Mouse (Mus musculus) midbrain, embryonic 14.5 days (tissue): ENCODE measurements around the gene Itgad. TPM values are rescaled to one million over a fixed set of nuclear protein-coding genes. Genes with fewer than 3 reads are reported as not detected.
A peak's percentile ranks its signal among the peaks of the same experiment; 100 is the strongest.

ENCODE experiments used
- ATAC-seq: fragments of 200-750 bp; cut with Nextera tagmentation; 2 replicates; pipeline ENCODE4 v1.8.0; 2017; ENCODE audit warnings: moderate number of reproducible peaks, moderate library complexity; ENCODE audit not compliant: low FRiP score, low TSS enrichment
- DNase-seq: peaks from one replicate; pipeline ENCODE4 v3.0.0-alpha.2; 2015
- H3K27ac ChIP-seq: fragments of 300-500 bp; sonication (generic); replicated peaks from 2 replicates; pipeline ENCODE4 v1.5.1; 2014; ENCODE audit warnings: mild to moderate bottlenecking, low read depth, low read length, moderate library complexity
- H3K27me3 ChIP-seq: fragments of 300-500 bp; sonication (generic); 2 replicates; pipeline ENCODE4 v1.6.1; 2014; ENCODE audit warnings: low read length, control low read depth, mixed read lengths; ENCODE audit not compliant: control insufficient read depth, insufficient read depth
- H3K36me3 ChIP-seq: fragments of 300-500 bp; sonication (generic); 2 replicates; pipeline ENCODE4 v1.6.1; 2014; ENCODE audit warnings: low read length, control low read depth; ENCODE audit not compliant: control insufficient read depth, insufficient read depth
- H3K4me1 ChIP-seq: fragments of 300-500 bp; sonication (generic); 2 replicates; pipeline ENCODE4 v1.6.1; 2014; ENCODE audit warnings: mild to moderate bottlenecking, antibody characterized with exemption, low read length, control low read depth; ENCODE audit not compliant: control insufficient read depth, insufficient read depth
- H3K4me2 ChIP-seq: fragments of 300-500 bp; sonication (generic); 2 replicates; pipeline ENCODE4 v1.6.1; 2014; ENCODE audit warnings: mild to moderate bottlenecking, low read length, moderate library complexity
- H3K4me3 ChIP-seq: fragments of 300-500 bp; sonication (generic); replicated peaks from 2 replicates; pipeline ENCODE4 v1.5.1; 2014; ENCODE audit warnings: low read depth, low read length
- H3K9ac ChIP-seq: fragments of 300-500 bp; sonication (generic); replicated peaks from 2 replicates; pipeline ENCODE4 v1.6.1; 2014; ENCODE audit warnings: mild to moderate bottlenecking, low read length, moderate library complexity
- H3K9me3 ChIP-seq: fragments of 300-500 bp; sonication (generic); 2 replicates; pipeline ENCODE4 v1.6.1; 2016; ENCODE audit warnings: low read length, control low read depth, mixed read lengths; ENCODE audit not compliant: control insufficient read depth
- WGBS: fragments of 180-500 bp; shearing (Covaris S2); extraction: QIAGEN DNeasy Blood & Tissue Kit; methylation state at CpG from one replicate; pipeline ENCODE4 v1.1.7; 2014; 5-methylcytosine and 5-hydroxymethylcytosine counted together
- polyA plus RNA-seq: library from polyadenylated mRNA; unstranded; fragments of >200 nt; fragmentation: Nextera tagmentation; extraction: Ambion mirVana; gene quantifications from 2 replicates; pipeline ENCODE4 v1.2.1, GENCODE M21; 2014

The Itgad gene
- polyA plus RNA-seq, 1 experiment from 2014 or later = not detected

- no peak overlapping the region for H3K4me2 ChIP-seq
- H3K27ac ChIP-seq = no peak overlapping the region
- no peaks in the 10 kb centered on the region; the same call in 1 of the 2 replicates for H3K36me3 ChIP-seq
- H3K27me3 ChIP-seq = no peaks in the 10 kb centered on the region
- peaks cover 12% of the 10 kb centered on the region for H3K4me1 ChIP-seq
- H3K9ac ChIP-seq = no peak overlapping the region
- H3K9me3 ChIP-seq = no peaks in the 10 kb centered on the region
- H3K4me3 ChIP-seq = no peak overlapping the region
- no peak for DNase-seq
- 81% methylated on average over 2 of the region's 2 CpGs for WGBS
- no peak for ATAC-seq
Observed at GRCm38 (mm10) chr7:128234796-128235195, 80.6 kb downstream of the Itgad start.

- H3K9me3 ChIP-seq = no peaks in the 10 kb centered on the region
- DNase-seq = no peak
- H3K4me1 ChIP-seq = peaks cover 12% of the 10 kb centered on the region
- no peak overlapping the region for H3K4me3 ChIP-seq
- no peaks in the 10 kb centered on the region for H3K27me3 ChIP-seq
- H3K27ac ChIP-seq = no peak overlapping the region
- H3K36me3 ChIP-seq = peaks cover 5% of the 10 kb centered on the region
- no peak overlapping the region for H3K4me2 ChIP-seq
- H3K9ac ChIP-seq = no peak overlapping the region
- ATAC-seq = no peak
- 100% methylated on average over 1 of the region's 1 CpGs for WGBS
Observed at GRCm38 (mm10) chr7:128235481-128235880, 81.3 kb downstream of the Itgad start.

- no peak overlapping the region for H3K9ac ChIP-seq
- H3K27me3 ChIP-seq = no peaks in the 10 kb centered on the region
- peaks cover 13% of the 10 kb centered on the region for H3K36me3 ChIP-seq
- peak overlapping the region; percentile 97; the same call in 1 of the 2 replicates for H3K27ac ChIP-seq
- H3K4me2 ChIP-seq = no peak overlapping the region
- H3K4me3 ChIP-seq = no peak overlapping the region
- ATAC-seq (no peak), DNase-seq (no peak)
- H3K9me3 ChIP-seq = no peaks in the 10 kb centered on the region
- WGBS = 95% methylated on average over 13 of the region's 13 CpGs
- peaks cover 12% of the 10 kb centered on the region for H3K4me1 ChIP-seq
Observed at GRCm38 (mm10) chr7:128236426-128236825, 82.2 kb downstream of the Itgad start.

GRCm38 (mm10) chr7:128236856-128237592 is 82.8 kb downstream of the Itgad start, which contains the start of gene Armc5:
TSS of gene Armc5 (plus strand) at chr7:128237342.
- no peaks in the 10 kb centered on the region for H3K9me3 ChIP-seq
- no peaks in the 10 kb centered on the region for H3K27me3 ChIP-seq
- peaks cover 12% of the 10 kb centered on the region for H3K4me1 ChIP-seq
- H3K27ac ChIP-seq = peak within 1 kb of the TSS; percentile 97
- peak within 1 kb of the TSS; percentile 89 for H3K4me2 ChIP-seq
- ATAC-seq (no peak), DNase-seq (peak; percentile 87)
- 25% methylated on average over 37 of the region's 37 CpGs for WGBS
- peak within 1 kb of the TSS; percentile 67 for H3K4me3 ChIP-seq
- H3K9ac ChIP-seq = peak within 1 kb of the TSS; percentile 71
- peaks cover 17% of the 10 kb centered on the region for H3K36me3 ChIP-seq

GRCm38 (mm10) chr7:128237593-128237926 is 83.4 kb downstream of the Itgad start:
- Histone ChIP-seq H3K27ac (peak overlapping the region; percentile 97), H3K27me3 (no peaks in the 10 kb centered on the region), H3K9me3 (no peaks in the 10 kb centered on the region), H3K4me1 (peaks cover 12% of the 10 kb centered on the region), H3K4me3 (peak overlapping the region; percentile 67), H3K9ac (peak overlapping the region; percentile 44), H3K36me3 (peaks cover 22% of the 10 kb centered on the region), H3K4me2 (peak overlapping the region; percentile 89)
- DNase-seq (no peak), ATAC-seq (no peak)
- under 1% methylated on average over 25 of the region's 25 CpGs for WGBS

GRCm38 (mm10) chr7:128237927-128238778 is 84.0 kb downstream of the Itgad start, which contains the start of gene 9130023H24Rik:
TSS of gene 9130023H24Rik (minus strand) at chr7:128238031.
- Histone ChIP-seq H3K4me1 (peaks cover 12% of the 10 kb centered on the region), H3K4me2 (peak within 1 kb of the TSS; percentile 89), H3K36me3 (peaks cover 28% of the 10 kb centered on the region), H3K9ac (peak within 1 kb of the TSS; percentile 71), H3K9me3 (no peaks in the 10 kb centered on the region), H3K27me3 (no peaks in the 10 kb centered on the region), H3K27ac (peak within 1 kb of the TSS; percentile 97), H3K4me3 (peak within 1 kb of the TSS; percentile 67)
- peak; percentile 93 for ATAC-seq
- WGBS = under 1% methylated on average over 72 of the region's 72 CpGs
- peak; percentile 100 for DNase-seq

GRCm38 (mm10) chr7:128238991-128239390 is 84.8 kb downstream of the Itgad start:
- Histone ChIP-seq H3K9ac (no peak overlapping the region), H3K9me3 (no peaks in the 10 kb centered on the region), H3K4me3 (peak overlapping the region; percentile 67), H3K27me3 (no peaks in the 10 kb centered on the region), H3K36me3 (peaks cover 31% of the 10 kb centered on the region), H3K27ac (no peak overlapping the region), H3K4me2 (peak overlapping the region; percentile 63), H3K4me1 (peaks cover 12% of the 10 kb centered on the region)
- WGBS = 23% methylated on average over 4 of the region's 4 CpGs
- ATAC-seq (no peak), DNase-seq (peak; percentile 59)

GRCm38 (mm10) chr7:128240131-128240784 is 86.1 kb downstream of the Itgad start:
- no peak overlapping the region for H3K4me2 ChIP-seq
- H3K4me3 ChIP-seq = no peak overlapping the region
- H3K36me3 ChIP-seq = peaks cover 43% of the 10 kb centered on the region
- no peaks in the 10 kb centered on the region for H3K9me3 ChIP-seq
- no peak for ATAC-seq
- 95% methylated on average over 27 of the region's 27 CpGs for WGBS
- H3K27me3 ChIP-seq = no peaks in the 10 kb centered on the region
- H3K4me1 ChIP-seq = peaks cover 12% of the 10 kb centered on the region
- no peak for DNase-seq
- no peak overlapping the region for H3K9ac ChIP-seq
- no peak overlapping the region for H3K27ac ChIP-seq
